Mouse (Mus musculus): Measurements from ENCODE around the gene Gm9821. TPM values are rescaled to one million over a fixed set of nuclear protein-coding genes. Genes with fewer than 3 reads are reported as not detected.

Gm9821 gene
- total RNA-seq (2021): not detected
- long read RNA-seq, experiment 1: 0 reads
- long read RNA-seq, experiment 2: 0 reads

GRCm38 (mm10) chr2:91945483-91945882 lies at the start of gene Gm9821:
TSS of gene Gm9821 (plus strand) at chr2:91945703.
- DNase-seq: no peak
- intact Hi-C loops (cut with DNase I): loop anchor here (2.0 to 5.0 kb wide), 3 partner anchors 13 to 112 kb away; no protein-coding TSS in a partner anchor

GRCm38 (mm10) chr2:91897968-91898367 lies 47.5 kb upstream of the Gm9821 start:
- DNase-seq: no peak
- intact Hi-C loops (cut with DNase I): no loop called here

GRCm38 (mm10) chr2:91899141-91899540 lies 46.4 kb upstream of the Gm9821 start:
- DNase-seq: no peak
- intact Hi-C loops (cut with DNase I): no loop called here

DNA sequence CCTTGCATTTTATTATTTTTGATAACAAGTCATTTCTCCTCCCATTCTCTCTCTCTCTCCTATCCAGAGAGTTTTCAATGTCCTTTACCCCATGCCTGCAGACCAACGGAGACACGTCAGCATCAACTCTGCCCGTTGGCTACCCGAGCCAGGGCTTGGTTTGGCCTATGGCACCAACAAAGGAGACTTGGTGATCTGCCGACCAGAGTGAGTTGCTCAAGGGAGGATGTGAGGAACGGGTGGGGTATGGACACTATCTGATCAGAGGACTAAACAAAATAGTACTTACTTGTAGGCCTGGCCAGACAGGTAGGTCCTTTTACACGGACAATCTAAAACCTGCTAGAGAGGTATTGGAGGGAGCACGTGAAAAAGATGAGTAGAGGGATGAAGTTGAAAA lies 45.1 kb upstream of the Gm9821 start:
- intact Hi-C loops (cut with DNase I): no loop called here
- no peak for DNase-seq

GRCm38 (mm10) chr2:91902336-91902735 lies 43.2 kb upstream of the Gm9821 start:
- intact Hi-C loops (cut with DNase I): no loop called here
- no peak for DNase-seq

- intact Hi-C loops (cut with DNase I): no loop called here
- no peak for DNase-seq
Measured at GRCm38 (mm10) chr2:91903171-91903925, 42.2 kb upstream of the Gm9821 start.

DNA sequence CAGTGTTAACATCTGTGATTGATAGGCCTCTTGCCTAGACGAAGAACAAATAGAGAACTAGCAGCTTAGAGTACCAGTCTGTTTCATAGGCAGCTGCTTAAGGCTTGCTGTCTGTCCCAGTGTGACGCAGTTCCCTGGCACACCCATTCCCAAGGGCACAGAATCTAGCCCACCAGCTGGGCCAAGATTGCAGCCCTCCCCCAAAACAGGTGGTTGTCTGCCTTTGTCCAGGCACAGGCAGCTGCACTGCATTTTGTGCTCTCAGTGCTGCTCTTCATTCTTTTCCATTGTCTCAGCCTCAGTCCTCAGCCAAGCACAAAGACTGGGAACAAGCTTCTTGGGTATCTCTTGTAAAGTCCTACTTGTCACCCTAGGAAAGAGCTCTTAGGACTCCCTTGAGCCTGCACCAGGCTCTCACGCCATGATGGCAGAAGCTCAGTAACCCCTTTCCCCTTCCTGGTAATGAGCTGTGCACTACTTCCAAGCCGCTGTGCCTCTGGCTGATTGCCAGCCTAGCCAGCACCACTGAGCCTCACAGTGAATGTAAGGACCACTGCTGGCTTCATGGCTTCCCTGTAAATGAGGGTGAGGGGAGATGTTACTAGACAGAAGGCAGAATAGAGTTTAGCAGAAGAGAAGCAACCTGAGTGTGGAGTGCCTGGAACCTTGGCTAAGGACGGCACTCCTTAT lies 40.7 kb upstream of the Gm9821 start:
- DNase-seq: no peak

DNA sequence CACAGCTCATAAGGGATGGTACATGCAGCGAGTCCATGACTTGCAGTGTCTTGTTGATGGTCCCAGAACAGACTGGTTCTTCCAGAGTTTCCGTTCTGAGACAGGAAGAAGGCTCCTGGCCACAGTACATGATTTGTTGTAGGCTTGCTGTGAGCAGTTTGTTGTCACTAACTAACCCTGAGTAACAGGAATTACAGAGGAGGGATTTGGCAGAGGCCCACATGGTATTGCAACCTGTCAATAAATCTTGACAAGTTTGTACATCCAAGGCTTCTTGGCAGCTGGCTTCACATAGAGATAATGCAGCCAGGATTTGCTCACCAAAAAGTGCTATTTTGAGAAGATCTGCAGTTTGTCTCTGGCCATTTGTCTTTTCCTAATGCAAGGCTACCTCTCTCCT lies 39.4 kb upstream of the Gm9821 start:
- no peak for DNase-seq
- intact Hi-C loops (cut with DNase I): no loop called here

More for the DNA sequence above, 40.7 kb upstream of the Gm9821 start:
- intact Hi-C loops (cut with DNase I): no loop called here

- intact Hi-C loops (cut with DNase I): no loop called here
- no peak for DNase-seq
Measured at GRCm38 (mm10) chr2:91912616-91913015, 32.9 kb upstream of the Gm9821 start.

DNA sequence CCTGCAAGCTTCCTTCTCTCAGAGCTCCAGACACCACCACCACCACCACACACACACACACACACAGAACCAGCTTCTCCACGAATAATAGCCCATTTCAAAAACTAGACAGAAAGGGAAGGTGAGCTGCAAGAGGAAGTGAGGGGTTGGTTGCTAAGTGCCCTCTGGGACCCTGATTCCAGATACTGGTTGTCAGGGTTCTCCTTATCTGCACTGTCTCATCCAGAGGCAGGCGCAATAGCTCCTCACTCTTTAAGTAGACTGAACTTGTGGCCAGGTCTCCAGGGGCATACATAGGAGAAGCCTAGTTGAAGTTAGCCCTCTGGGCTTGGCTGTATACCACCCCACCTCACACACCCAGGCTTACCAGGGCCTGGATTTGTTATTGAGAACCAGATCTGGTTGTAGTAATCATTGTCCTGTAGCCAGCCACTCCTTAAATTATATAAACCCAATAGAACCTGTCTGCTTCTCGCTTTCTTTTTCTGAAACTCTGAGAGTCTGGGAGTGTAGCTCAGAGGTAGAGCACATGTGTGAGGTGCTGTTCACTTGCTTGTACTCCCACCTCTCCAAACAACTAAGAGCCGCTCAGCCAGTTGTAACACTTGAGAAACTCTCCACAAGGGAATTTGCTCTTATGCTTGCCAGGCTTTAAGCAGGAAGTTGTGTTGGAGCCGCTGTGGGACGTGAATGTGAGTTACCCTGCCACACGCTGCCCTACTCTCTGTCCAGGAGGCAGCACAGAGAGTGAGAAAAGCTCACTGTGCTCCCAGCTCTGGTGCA lies 32.0 kb upstream of the Gm9821 start:
- no peak for DNase-seq
- intact Hi-C loops (cut with DNase I): no loop called here

DNA sequence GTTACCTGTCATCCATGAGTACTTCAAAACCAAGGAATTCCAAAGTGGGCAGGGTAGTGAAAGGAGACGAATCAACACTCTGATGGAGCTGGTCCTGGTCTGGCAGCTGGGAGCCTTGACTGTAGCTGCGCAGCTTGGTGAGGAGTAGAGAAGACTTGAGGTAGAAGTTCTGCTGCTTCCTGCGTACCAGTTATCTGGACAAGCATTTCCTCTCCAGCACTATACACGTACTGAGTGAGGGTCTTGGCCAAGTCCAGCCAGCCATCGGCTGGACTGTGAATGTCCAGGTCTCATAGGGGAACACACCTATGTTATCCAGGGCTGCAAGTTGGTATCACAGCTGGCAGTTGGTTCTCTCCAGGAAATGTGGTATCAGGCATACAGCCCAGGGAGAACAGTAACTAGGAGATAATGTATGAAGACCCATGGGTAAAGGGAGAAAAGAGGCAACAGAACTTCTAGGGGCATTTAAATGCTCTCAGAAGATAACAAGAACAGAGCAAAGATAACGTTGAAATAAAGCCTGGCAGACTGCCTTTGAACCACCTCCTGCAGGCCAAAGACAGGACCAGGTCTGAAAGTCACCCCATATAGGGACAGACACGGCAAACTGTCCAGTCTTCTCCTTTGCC lies 29.0 kb upstream of the Gm9821 start:
- intact Hi-C loops (cut with DNase I): no loop called here

DNA sequence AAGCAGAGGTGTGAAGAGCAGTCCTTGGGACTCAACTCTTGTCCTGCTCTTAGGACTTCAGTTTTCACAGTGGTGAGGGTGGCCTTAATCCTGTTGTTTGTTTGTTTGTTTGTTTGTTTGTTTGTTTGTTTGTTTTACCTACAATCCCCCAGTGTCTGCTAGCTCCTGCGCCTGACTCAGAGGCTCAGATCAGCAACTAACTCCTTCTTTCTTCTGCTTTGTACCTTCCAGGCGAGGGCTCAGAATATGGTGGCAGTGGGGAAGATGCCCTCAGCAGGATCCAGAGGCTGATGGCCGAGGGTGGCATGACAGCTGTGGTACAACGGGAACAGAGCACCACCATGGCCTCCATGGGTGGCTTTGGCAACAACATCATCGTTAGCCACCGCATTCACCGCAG lies 28.4 kb upstream of the Gm9821 start:
- intact Hi-C loops (cut with DNase I): no loop called here
- no peak for DNase-seq

More for the DNA sequence above, 29.0 kb upstream of the Gm9821 start:
- DNase-seq: no peak

DNA sequence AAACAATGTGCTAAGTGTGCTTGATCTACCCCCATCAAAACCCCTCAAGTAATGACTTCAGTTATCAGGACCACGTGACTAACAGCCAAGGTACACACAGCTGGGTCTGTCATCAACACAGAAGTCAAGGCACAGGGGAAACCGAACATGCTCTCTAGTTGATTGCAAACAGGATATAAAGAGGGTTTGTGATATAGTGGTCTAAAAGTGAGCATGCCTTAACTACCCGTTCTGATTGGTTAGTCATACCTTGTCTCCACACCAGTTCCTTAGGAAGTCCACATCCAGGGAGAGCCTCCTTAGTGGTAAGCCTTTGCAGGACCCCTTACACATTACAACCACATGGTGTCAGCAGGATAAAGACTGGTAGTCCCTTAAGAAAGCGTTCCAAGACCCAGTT lies 25.4 kb upstream of the Gm9821 start:
- intact Hi-C loops (cut with DNase I): loop anchor here (5.0 to 10.0 kb wide), 2 partner anchors 53 to 215 kb away; no protein-coding TSS in a partner anchor
- no peak for DNase-seq

- DNase-seq: peak in 1 of 2 experiments; percentile 60
Measured at GRCm38 (mm10) chr2:91921181-91921789, 24.2 kb upstream of the Gm9821 start.

GRCm38 (mm10) chr2:91921790-91922570 lies 23.5 kb upstream of the Gm9821 start:
- DNase-seq: no peak

More at GRCm38 (mm10) chr2:91921181-91921789, 24.2 kb upstream of the Gm9821 start:
- intact Hi-C loops (cut with DNase I): loop anchor here (5.0 to 10.0 kb wide), 2 partner anchors 54 to 216 kb away; no protein-coding TSS in a partner anchor

GRCm38 (mm10) chr2:91922586-91923414 lies 22.7 kb upstream of the Gm9821 start:
- intact Hi-C loops (cut with DNase I): loop anchor here (5.0 to 10.0 kb wide), 2 partner anchors 55 to 218 kb away; no protein-coding TSS in a partner anchor
- no peak for DNase-seq

More at GRCm38 (mm10) chr2:91921790-91922570, 23.5 kb upstream of the Gm9821 start:
- intact Hi-C loops (cut with DNase I): loop anchor here (5.0 to 10.0 kb wide), 2 partner anchors 55 to 217 kb away; no protein-coding TSS in a partner anchor

DNA sequence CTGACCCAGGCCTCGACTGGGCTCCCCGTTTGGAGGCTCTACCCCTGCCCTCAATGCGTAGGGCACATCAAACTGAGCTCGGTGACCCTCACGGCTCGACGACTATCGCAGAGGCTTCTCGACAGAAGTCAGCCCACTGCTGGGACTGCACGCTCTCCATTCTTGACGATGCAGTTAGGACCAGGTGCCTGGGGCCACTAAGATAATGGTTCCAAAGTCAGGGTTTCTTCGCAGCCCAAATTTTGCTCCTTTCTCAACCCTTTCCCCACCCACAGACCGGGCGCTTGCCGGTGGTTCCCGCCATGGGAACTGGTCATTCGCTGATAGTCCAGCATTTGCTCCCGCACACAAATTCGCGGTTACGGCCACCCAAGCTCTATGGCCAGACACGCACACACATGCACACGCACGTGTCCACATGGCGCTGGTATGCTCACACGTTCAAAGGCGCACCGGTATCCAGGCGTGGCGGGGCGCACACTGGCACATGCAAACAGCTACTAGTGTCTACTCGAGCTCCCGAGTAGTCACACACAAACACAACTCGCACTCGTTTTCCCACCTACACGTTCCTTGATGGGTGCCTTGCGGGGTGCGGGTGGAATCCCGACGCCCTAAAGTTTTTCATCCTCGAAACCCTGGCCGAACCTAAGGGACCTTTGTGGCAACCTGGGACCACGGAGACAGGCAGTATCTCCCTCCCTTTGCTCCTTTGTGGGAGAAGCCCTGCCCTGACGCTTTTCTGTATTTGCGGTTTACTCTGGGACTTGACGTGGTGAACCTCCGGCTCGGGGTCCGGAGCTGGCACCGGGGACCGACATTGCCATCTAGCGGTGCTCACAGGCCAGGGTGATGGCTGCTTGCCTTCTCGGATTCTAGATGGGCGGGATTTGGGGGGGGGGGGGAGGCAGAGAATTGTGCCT lies 21.8 kb upstream of the Gm9821 start:
- intact Hi-C loops (cut with DNase I): loop anchor here (2.0 to 10.0 kb wide), 3 partner anchors 56 to 219 kb away; no protein-coding TSS in a partner anchor
- peak in 1 of 2 experiments; percentile 49 for DNase-seq

Measured in gastrocnemius, postnatal 36 days (tissue).